Mouse (Mus musculus) limb, embryonic 14.5 days (tissue): ENCODE results near the gene Spata32. TPM values are rescaled to one million over a fixed set of nuclear protein-coding genes. Genes with fewer than 3 reads are reported as not detected.

Experiments used
- ATAC-seq: fragments of 200-750 bp; cut with Nextera tagmentation; 2 replicates; pipeline ENCODE4 v1.8.0; 2017; ENCODE audit warnings: low read depth, moderate number of reproducible peaks, moderate TSS enrichment; ENCODE audit not compliant: low FRiP score
- DNase-seq: peaks from one replicate; pipeline ENCODE4 v3.0.0-alpha.2; 2015; ENCODE audit warnings: low spot score
- H3K27ac ChIP-seq: fragments of 300-500 bp; sonication (generic); replicated peaks from 2 replicates; pipeline ENCODE4 v1.5.1; 2014; ENCODE audit warnings: low read depth, mild to moderate bottlenecking, low read length, moderate library complexity, mixed read lengths
- H3K27me3 ChIP-seq: fragments of 300-500 bp; sonication (generic); 2 replicates; pipeline ENCODE4 v1.6.1; 2014; ENCODE audit warnings: low read length, mixed read lengths; ENCODE audit not compliant: control insufficient read depth, insufficient read depth
- H3K36me3 ChIP-seq: fragments of 300-500 bp; sonication (generic); 2 replicates; pipeline ENCODE4 v1.6.1; 2014; ENCODE audit warnings: mild to moderate bottlenecking, low read length, moderate library complexity, mixed read lengths; ENCODE audit not compliant: control insufficient read depth, insufficient read depth
- H3K4me1 ChIP-seq: fragments of 300-500 bp; sonication (generic); 2 replicates; pipeline ENCODE4 v1.6.1; 2014; ENCODE audit warnings: antibody characterized with exemption, low read length, mixed read lengths; ENCODE audit not compliant: control insufficient read depth, insufficient read depth
- H3K4me2 ChIP-seq: fragments of 300-500 bp; sonication (generic); replicated peaks from 2 replicates; pipeline ENCODE4 v1.6.1; 2014; ENCODE audit warnings: low read depth, mild to moderate bottlenecking, low read length, moderate library complexity; ENCODE audit not compliant: severe bottlenecking
- H3K4me3 ChIP-seq: fragments of 300-500 bp; sonication (generic); replicated peaks from 2 replicates; pipeline ENCODE4 v1.5.1; 2014; ENCODE audit warnings: low read length
- H3K9ac ChIP-seq: fragments of 300-500 bp; sonication (generic); 2 replicates; pipeline ENCODE4 v1.6.1; 2014; ENCODE audit warnings: mild to moderate bottlenecking, low read depth, low read length, moderate library complexity; ENCODE audit not compliant: severe bottlenecking
- H3K9me3 ChIP-seq: fragments of 300-500 bp; sonication (generic); 2 replicates; pipeline ENCODE4 v1.6.1; 2016; ENCODE audit warnings: low read length; ENCODE audit not compliant: control insufficient read depth
- POLR2A ChIP-seq: fragments of 200-500 bp; IDR thresholded peaks from 2 replicates; pipeline ENCODE4 v1.8.0; 2012; ENCODE audit warnings: inconsistent platforms, mild to moderate bottlenecking, moderate library complexity, borderline replicate concordance; ENCODE audit not compliant: insufficient read depth, insufficient read length; ENCODE audit errors: extremely low read depth
- WGBS: fragments of 180-500 bp; shearing (Covaris S2); extraction: QIAGEN DNeasy Blood & Tissue Kit; methylation state at CpG from one replicate; pipeline ENCODE4 v1.1.7; 2014; 5-methylcytosine and 5-hydroxymethylcytosine counted together
- polyA plus RNA-seq, 2 experiments: library from polyadenylated mRNA; depleted of rRNA in 1 of 2; stranded (reverse) in 1 of 2; unstranded in 1 of 2; fragments of >200 nt; fragmentation: Nextera tagmentation in 1 of 2; extraction: Ambion mirVana in 1 of 2; gene quantifications; 2 replicates each; pipeline versions ENCODE4 v1.2.1 to v1.2.3; 2012 to 2014

Spata32 gene
- polyA plus RNA-seq, 2 experiments = not detected

- no peak overlapping the region for H3K4me2 ChIP-seq
- no peaks in the 10 kb centered on the region for H3K36me3 ChIP-seq
- 66% methylated on average over 14 of the region's 14 CpGs for WGBS
- ATAC-seq (0 out of 2 replicates have a peak, but pooled peaks have one; percentile 26), DNase-seq (no peak)
- peaks cover 6% of the 10 kb centered on the region; the same call in 1 of the 2 replicates for H3K4me1 ChIP-seq
- no peak overlapping the region for H3K4me3 ChIP-seq
- no peak for TF ChIP-seq POLR2A
- H3K27ac ChIP-seq = no peak overlapping the region
- no peak overlapping the region for H3K9ac ChIP-seq
- H3K27me3 ChIP-seq = peaks cover 22% of the 10 kb centered on the region
- H3K9me3 ChIP-seq = no peaks in the 10 kb centered on the region
Measured at GRCm38 (mm10) chr11:103175688-103176442, 42.4 kb downstream of the Spata32 start.

DNA sequence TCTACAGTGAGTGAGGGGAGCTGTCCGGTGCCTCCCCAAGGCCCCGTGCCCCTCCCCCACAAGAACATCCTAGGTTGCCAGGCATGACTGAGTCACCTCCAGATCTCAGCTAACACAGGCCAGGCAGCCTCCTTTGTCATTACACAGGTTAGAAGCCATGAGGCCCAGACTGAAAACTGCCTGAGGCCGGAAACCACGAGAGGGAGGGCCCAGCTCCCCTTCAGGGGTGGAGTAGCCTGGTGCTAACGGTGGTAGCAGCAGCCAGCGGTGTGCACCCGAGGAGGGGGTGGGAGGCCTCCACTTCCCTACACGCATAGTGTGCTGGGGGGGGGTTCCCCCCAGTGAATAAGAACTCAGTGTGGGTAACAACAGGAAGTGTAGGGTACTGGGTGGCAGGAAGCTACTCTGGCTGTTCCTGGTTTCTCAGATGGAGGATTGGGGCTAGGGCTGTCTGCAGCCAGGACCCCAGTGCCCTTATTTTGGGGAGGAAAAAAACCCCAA, 43.3 kb downstream of the Spata32 start:
- ATAC-seq (no peak), DNase-seq (no peak)
- Histone ChIP-seq H3K4me2 (no peak overlapping the region), H3K4me3 (no peak overlapping the region), H3K27ac (no peak overlapping the region), H3K9me3 (no peaks in the 10 kb centered on the region), H3K36me3 (no peaks in the 10 kb centered on the region), H3K27me3 (peaks cover 31% of the 10 kb centered on the region), H3K9ac (no peak overlapping the region), H3K4me1 (peaks cover 8% of the 10 kb centered on the region; the same call in 1 of the 2 replicates)
- WGBS = 43% methylated on average over 8 of the region's 8 CpGs
- no peak for TF ChIP-seq POLR2A

DNA sequence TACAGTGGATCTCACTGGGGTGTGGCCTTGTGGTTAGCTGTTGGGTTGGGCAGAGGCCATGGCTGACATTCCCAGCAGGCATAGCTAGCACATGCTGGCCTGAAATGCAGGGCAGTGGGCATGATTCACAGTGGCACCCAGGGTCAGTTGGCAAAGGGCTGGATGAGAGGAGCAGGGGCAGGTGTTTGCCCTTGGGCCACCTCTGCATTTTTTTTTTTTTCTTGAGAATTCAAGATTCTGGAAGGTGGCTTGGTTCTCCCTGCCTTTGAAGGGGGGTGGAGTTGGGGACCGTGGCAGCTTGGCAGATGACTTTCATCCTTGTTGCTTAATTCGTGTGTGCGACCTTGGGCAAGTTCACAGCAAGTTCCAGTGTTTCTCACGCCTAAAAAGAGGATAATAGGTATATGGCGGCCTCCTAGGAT, 43.8 kb downstream of the Spata32 start:
- no peaks in the 10 kb centered on the region for H3K36me3 ChIP-seq
- peaks cover 36% of the 10 kb centered on the region for H3K27me3 ChIP-seq
- ATAC-seq = no peak
- peaks cover 8% of the 10 kb centered on the region; the same call in 1 of the 2 replicates for H3K4me1 ChIP-seq
- H3K9me3 ChIP-seq = no peaks in the 10 kb centered on the region
- no peak overlapping the region for H3K4me2 ChIP-seq
- no peak overlapping the region for H3K27ac ChIP-seq
- 74% methylated on average over 5 of the region's 5 CpGs for WGBS
- TF ChIP-seq POLR2A = no peak
- H3K9ac ChIP-seq = no peak overlapping the region
- H3K4me3 ChIP-seq = no peak overlapping the region
- no peak for DNase-seq

DNA sequence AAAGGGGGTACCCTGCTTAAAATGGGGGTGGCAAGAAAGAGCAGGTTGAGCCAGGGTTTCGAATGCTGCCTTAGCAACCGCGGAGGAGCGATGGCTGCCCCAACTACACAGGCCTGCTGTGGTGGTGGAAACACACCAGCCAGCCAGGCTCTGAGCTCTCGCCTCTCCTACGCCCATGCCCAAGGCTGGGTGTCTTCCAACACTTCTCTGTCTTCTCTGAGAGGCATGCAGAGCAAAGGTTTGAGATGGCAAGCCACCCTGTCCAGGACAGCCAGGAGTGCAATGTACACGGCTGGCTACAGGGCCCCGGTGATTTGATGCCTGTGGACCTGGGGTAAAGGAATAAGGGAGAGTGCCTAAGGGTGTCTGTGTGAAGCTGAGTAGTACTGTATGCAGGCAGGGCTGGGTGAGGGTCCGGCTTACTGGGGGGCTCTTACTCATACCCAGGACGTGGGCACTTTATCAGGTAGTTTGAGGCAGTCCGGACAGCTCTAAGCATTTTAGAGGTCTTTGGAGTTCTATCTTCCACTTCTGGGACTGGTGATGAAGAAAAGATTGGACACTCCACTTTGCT, 44.4 kb downstream of the Spata32 start:
- Histone ChIP-seq H3K27ac (no peak overlapping the region), H3K36me3 (no peaks in the 10 kb centered on the region), H3K27me3 (peaks cover 42% of the 10 kb centered on the region), H3K4me3 (no peak overlapping the region), H3K9ac (no peak overlapping the region), H3K9me3 (no peaks in the 10 kb centered on the region), H3K4me1 (peaks cover 8% of the 10 kb centered on the region; the same call in 1 of the 2 replicates), H3K4me2 (no peak overlapping the region)
- WGBS = 91% methylated on average over 11 of the region's 11 CpGs
- TF ChIP-seq POLR2A = no peak
- no peak for DNase-seq
- no peak for ATAC-seq

DNA sequence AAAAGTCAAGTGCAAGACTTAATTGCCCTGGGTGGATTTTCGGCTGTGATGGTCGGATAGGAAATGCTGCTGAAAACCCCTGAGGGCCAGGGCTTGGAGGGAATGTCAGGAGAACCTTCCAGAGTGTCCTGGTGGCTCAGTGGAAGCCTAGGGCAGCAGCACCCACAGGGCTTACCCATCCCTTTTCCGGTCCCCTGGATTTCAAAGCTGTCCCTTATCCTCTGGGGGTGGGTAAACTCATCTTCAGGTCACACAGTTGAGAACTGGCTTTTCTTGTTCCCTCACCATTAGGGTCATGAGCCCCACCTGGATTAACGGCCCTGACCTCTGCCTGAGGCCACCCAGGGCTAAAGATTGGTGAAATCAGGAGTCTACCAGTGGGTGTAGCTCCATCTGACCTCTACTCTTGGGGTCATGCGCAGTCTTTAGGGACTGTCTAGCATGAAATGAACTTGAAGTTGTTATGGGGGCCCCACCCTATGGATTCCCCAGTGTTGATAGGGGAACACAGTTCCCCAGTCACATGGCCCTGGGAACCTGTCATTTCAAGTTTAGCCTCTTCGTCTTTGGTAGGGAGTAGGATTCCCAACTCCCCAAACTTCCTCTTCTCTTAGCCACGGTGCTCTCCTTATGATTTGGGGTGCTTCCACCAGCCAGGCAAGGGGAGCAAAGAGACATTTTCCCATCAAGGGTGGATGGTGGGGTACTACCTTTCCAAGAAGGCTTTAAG, 45.0 kb downstream of the Spata32 start:
- ATAC-seq = no peak
- H3K27me3 ChIP-seq = peaks cover 42% of the 10 kb centered on the region

More for the DNA sequence above, 45.0 kb downstream of the Spata32 start:
- Histone ChIP-seq H3K9me3 (no peaks in the 10 kb centered on the region), H3K4me1 (peaks cover 8% of the 10 kb centered on the region; the same call in 1 of the 2 replicates), H3K36me3 (no peaks in the 10 kb centered on the region), H3K4me3 (no peak overlapping the region), H3K4me2 (no peak overlapping the region), H3K27ac (no peak overlapping the region), H3K9ac (no peak overlapping the region)
- DNase-seq = no peak
- TF ChIP-seq POLR2A = no peak
- 79% methylated on average over 7 of the region's 7 CpGs for WGBS
